Mouse (Mus musculus) cerebellum, postnatal 4 days (tissue): ENCODE measurements around the gene Wdr83.

Experiments
- DNase-seq, 2 experiments: peaks; one replicate each; pipeline ENCODE4 v3.0.0; 2022; ENCODE audit warnings: low spot score in 2 of 2, mixed read lengths in 1 of 2

Gene Wdr83

GRCm38 (mm10) chr8:85076993-85077392 lies 4.1 kb downstream of the Wdr83 start:
- peak in 1 of 2 experiments; percentile 82 for DNase-seq

GRCm38 (mm10) chr8:85076001-85076400 lies 5.1 kb downstream of the Wdr83 start:
- peak in 1 of 2 experiments; percentile 48 for DNase-seq

- DNase-seq, result no peak
Observed at GRCm38 (mm10) chr8:85074617-85075016, 6.5 kb downstream of the Wdr83 start.

GRCm38 (mm10) chr8:85074167-85074566 lies 6.9 kb downstream of the Wdr83 start:
- no peak for DNase-seq

- DNase-seq, result no peak
Observed at GRCm38 (mm10) chr8:85073041-85073612, 8.0 kb downstream of the Wdr83 start.

- no peak for DNase-seq
Observed at GRCm38 (mm10) chr8:85072364-85072929, 8.7 kb downstream of the Wdr83 start.

- peak; percentile 79 to 84 for DNase-seq
Observed at GRCm38 (mm10) chr8:85071514-85072281, 9.4 kb downstream of the Wdr83 start, which contains the start of gene Dhps. Dhps (plus strand) TSS chr8:85071757.

- no peak for DNase-seq
Observed at GRCm38 (mm10) chr8:85071041-85071440, 10.1 kb downstream of the Wdr83 start.

- no peak for DNase-seq
Observed at GRCm38 (mm10) chr8:85067982-85068381, 13.1 kb downstream of the Wdr83 start, which contains the start of gene Gm5741. Gm5741 (minus strand) TSS chr8:85067982.

- no peak for DNase-seq
Observed at GRCm38 (mm10) chr8:85067155-85067554, 14.0 kb downstream of the Wdr83 start.

GRCm38 (mm10) chr8:85065213-85065612 lies 15.9 kb downstream of the Wdr83 start:
- no peak for DNase-seq

- no peak for DNase-seq
Observed at GRCm38 (mm10) chr8:85062603-85063002, 18.5 kb downstream of the Wdr83 start.

GRCm38 (mm10) chr8:85059879-85060616 lies 21.1 kb downstream of the Wdr83 start, which contains the start of gene Fbxw9:
Fbxw9 (plus strand) TSS chr8:85060055.
- peak; percentile 75 to 88 for DNase-seq

GRCm38 (mm10) chr8:85057367-85057766 lies 23.7 kb downstream of the Wdr83 start:
- DNase-seq, result no peak

- DNase-seq, result no peak
Observed at GRCm38 (mm10) chr8:85043619-85044018, 37.5 kb downstream of the Wdr83 start.

- peak in 1 of 2 experiments; percentile 31 for DNase-seq
Observed at GRCm38 (mm10) chr8:85037681-85038531, 43.2 kb downstream of the Wdr83 start.

- peak in 1 of 2 experiments; percentile 43 for DNase-seq
Observed at GRCm38 (mm10) chr8:85037366-85037680, 43.8 kb downstream of the Wdr83 start.

GRCm38 (mm10) chr8:85036718-85037365 lies 44.3 kb downstream of the Wdr83 start, which contains the start of gene Tnpo2:
Tnpo2 (plus strand) TSS chr8:85036915.
- DNase-seq, result peak; percentile 74 to 84

- DNase-seq, result no peak
Observed at GRCm38 (mm10) chr8:85036381-85036717, 44.8 kb downstream of the Wdr83 start.

GRCm38 (mm10) chr8:85035728-85036310 lies 45.3 kb downstream of the Wdr83 start:
- no peak for DNase-seq
